ENCODE assay signal across 23 mouse cellular contexts in genomic region chr2:5598533-5598932, GRCm38 (mm10).
A peak's percentile ranks its signal among the peaks of the same experiment; 100 is the strongest.
DNase-seq lines count a peak whose midpoint lies in the region; ATAC-seq and TF ChIP-seq lines count a peak whose summit lies in the region.
"Had no signal": no experiment of that assay in that cellular context is flagged by ENCODE, and none has a peak within 500 bp of the region (broad histone marks: within the 10 kb centered on the region; RNA-seq: fewer than 3 reads in every experiment).

No protein-coding gene starts in this region.

- H3K9me3 ChIP-seq in intestine, embryonic 15.5 days: no peaks in the 10 kb centered on the region
- H3K9me3 ChIP-seq in hindbrain, embryonic 10.5 days: no peaks in the 10 kb centered on the region
- H3K9me3 ChIP-seq: forebrain, embryonic 10.5 days; forebrain, embryonic 13.5 days; heart, embryonic 12.5 days; heart, embryonic 15.5 days; hindbrain, embryonic 12.5 days; hindbrain, embryonic 15.5 days had no signal

- H3K4me2 ChIP-seq in intestine, embryonic 15.5 days (replicated peaks): no peak overlapping the region
- H3K4me2 ChIP-seq: forebrain, embryonic 13.5 days; heart, embryonic 12.5 days; heart, embryonic 15.5 days; hindbrain, embryonic 12.5 days; hindbrain, embryonic 15.5 days had no signal

- TF ChIP-seq POLR2A in small intestine, adult 2 months (IDR thresholded peaks at IDR 0.05; ENCODE audit: low read depth, low read length): no peak

- peak; percentile 58 for DNase-seq in right cerebral cortex, adult 18-20 months
- no peak for DNase-seq in right cerebral cortex, postnatal 25 days
- no peak for DNase-seq in hindbrain, embryonic 10.5 days (ENCODE audit: low spot score)
- DNase-seq in kidney, postnatal 25 days: no peak
- DNase-seq: adrenal gland, adult 8-10 months; adrenal gland, postnatal 25 days; cerebellum, adult 18-20 months; cerebellum, adult 9-10 months; cerebellum, postnatal 14 days; gastrocnemius, postnatal 25 days; heart, adult 18-20 months; heart, postnatal 10 days; heart, postnatal 36 days had no signal

- ATAC-seq in intestine, embryonic 15.5 days: no peak
- ATAC-seq: CD4-positive, CD25-positive, alpha-beta regulatory T cell, adult 4 months; forebrain, embryonic 13.5 days; forebrain, embryonic 16.5 days had no signal

- H3K36me3 ChIP-seq in intestine, embryonic 15.5 days: no peaks in the 10 kb centered on the region
- no peaks in the 10 kb centered on the region for H3K36me3 ChIP-seq in small intestine, adult 2 months (ENCODE audit: control insufficient read depth, insufficient read depth, low read length)
- H3K36me3 ChIP-seq in hindbrain, embryonic 10.5 days: no peaks in the 10 kb centered on the region
- H3K36me3 ChIP-seq: forebrain, embryonic 10.5 days; heart, embryonic 12.5 days; heart, embryonic 15.5 days; hindbrain, embryonic 12.5 days; hindbrain, embryonic 15.5 days had no signal

- no peak overlapping the region for H3K9ac ChIP-seq in intestine, embryonic 15.5 days
- H3K9ac ChIP-seq: forebrain, embryonic 13.5 days; heart, embryonic 12.5 days; heart, embryonic 15.5 days; hindbrain, embryonic 12.5 days; hindbrain, embryonic 15.5 days had no signal

- no peak overlapping the region for H3K4me3 ChIP-seq in intestine, embryonic 15.5 days (replicated peaks)
- H3K4me3 ChIP-seq in small intestine, adult 2 months (ENCODE audit: low read depth, low read length): no peak overlapping the region
- no peak overlapping the region for H3K4me3 ChIP-seq in hindbrain, embryonic 10.5 days
- H3K4me3 ChIP-seq: forebrain, embryonic 10.5 days; forebrain, embryonic 13.5 days; heart, embryonic 12.5 days; heart, embryonic 15.5 days; hindbrain, embryonic 12.5 days; hindbrain, embryonic 15.5 days had no signal

- H3K4me1 ChIP-seq in intestine, embryonic 15.5 days (replicated peaks): peaks cover 24% of the 10 kb centered on the region
- peaks cover 43% of the 10 kb centered on the region for H3K4me1 ChIP-seq in small intestine, adult 2 months (ENCODE audit: control insufficient read depth, insufficient read depth, insufficient read length, low read length)
- H3K4me1 ChIP-seq in hindbrain, embryonic 10.5 days (replicated peaks): peaks cover 32% of the 10 kb centered on the region

- TF ChIP-seq CTCF in small intestine, adult 2 months (IDR thresholded peaks at IDR 0.05; ENCODE audit: extremely low read depth, insufficient read length, insufficient replicate concordance, low read depth, low read length): no peak

- peak overlapping the region; percentile 57 for H3K27ac ChIP-seq in intestine, embryonic 15.5 days
- peak overlapping the region; percentile 87 for H3K27ac ChIP-seq in small intestine, adult 2 months (ENCODE audit: insufficient read depth, low read depth, low read length)
- H3K27ac ChIP-seq in hindbrain, embryonic 10.5 days: no peak overlapping the region
- H3K27ac ChIP-seq: forebrain, embryonic 10.5 days; forebrain, embryonic 13.5 days; heart, embryonic 15.5 days; hindbrain, embryonic 12.5 days; hindbrain, embryonic 15.5 days had no signal

- 96% methylated on average over 5 of the region's 5 CpGs for WGBS in intestine, embryonic 15.5 days
- 96% methylated on average over 5 of the region's 5 CpGs for WGBS in small intestine, adult 2 months
- WGBS in hindbrain, embryonic 10.5 days: 94% methylated on average over 5 of the region's 5 CpGs

- no peaks in the 10 kb centered on the region for H3K27me3 ChIP-seq in intestine, embryonic 15.5 days (replicated peaks)
- H3K27me3 ChIP-seq in small intestine, adult 2 months (ENCODE audit: control insufficient read depth, insufficient read depth, low read length): no peaks in the 10 kb centered on the region
- H3K27me3 ChIP-seq in hindbrain, embryonic 10.5 days (ENCODE audit: insufficient read depth, poor library complexity, severe bottlenecking): no peaks in the 10 kb centered on the region
- H3K27me3 ChIP-seq: forebrain, embryonic 13.5 days; heart, embryonic 12.5 days; heart, embryonic 15.5 days; hindbrain, embryonic 12.5 days; hindbrain, embryonic 15.5 days had no signal
